Mouse (Mus musculus) ES-E14 (cell line): ENCODE measurements at regions not wholly inside any gene's neighbourhood (a gene's known extent, or its start where the extent isn't known, plus 50 kb on each side); places are given as distances from the start of the nearest gene placed in this dataset.

Source experiments
- DNase-seq: peaks from one replicate; pipeline ENCODE4 v3.0.0-alpha.2; 2013; ENCODE audit warnings: low read depth, low spot score
- H3K27ac ChIP-seq: 2 replicates; pipeline ENCODE4 v1.5.1; 2012; ENCODE audit warnings: low read depth, mild to moderate bottlenecking, low read length, moderate library complexity, mixed read lengths; ENCODE audit not compliant: poor library complexity, insufficient read depth, severe bottlenecking
- H3K36me3 ChIP-seq: 2 replicates; pipeline ENCODE4 v1.6.1; 2012; ENCODE audit warnings: mild to moderate bottlenecking, low read length, moderate library complexity, mixed read lengths; ENCODE audit not compliant: control insufficient read depth, poor library complexity, insufficient read depth, severe bottlenecking
- H3K4me1 ChIP-seq, 2 experiments: fragments of 150-350 bp in 1 of 2; sonication (generic) in 1 of 2; 2 replicates each; pipeline ENCODE4 v1.6.1; 2012; ENCODE audit warnings: low read length in 2 of 2, mild to moderate bottlenecking in 1 of 2, mixed read lengths in 1 of 2; ENCODE audit not compliant: control insufficient read depth in 2 of 2, insufficient read depth in 2 of 2, poor library complexity in 1 of 2
- H3K4me3 ChIP-seq, 2 experiments: fragments of 150-350 bp in 1 of 2; sonication (generic) in 1 of 2; 2 replicates each; pipeline ENCODE4 v1.5.1; 2012; ENCODE audit warnings: low read length in 2 of 2, low read depth in 1 of 2, mild to moderate bottlenecking in 1 of 2, mixed read lengths in 1 of 2; ENCODE audit not compliant: insufficient read depth in 1 of 2, poor library complexity in 1 of 2, severe bottlenecking in 1 of 2
- H3K9ac ChIP-seq: 2 replicates; pipeline ENCODE4 v1.6.1; 2012; ENCODE audit warnings: low read depth, mild to moderate bottlenecking, low read length, mixed read lengths; ENCODE audit not compliant: poor library complexity, insufficient read depth, severe bottlenecking
- H3K9me3 ChIP-seq: fragments of 150-350 bp; sonication (generic); 2 replicates; pipeline ENCODE4 v1.6.1; 2012; ENCODE audit warnings: low read depth, mild to moderate bottlenecking, low read length; ENCODE audit not compliant: control insufficient read depth, insufficient read depth
- CHD2 ChIP-seq: IDR thresholded peaks from 2 replicates; pipeline ENCODE4 v1.6.1; 2014; ENCODE audit warnings: mild to moderate bottlenecking, low read depth, low read length, inconsistent platforms
- HCFC1 ChIP-seq: IDR thresholded peaks from 2 replicates; pipeline ENCODE4 v1.6.1; 2012; ENCODE audit warnings: low read length, inconsistent platforms, borderline replicate concordance; ENCODE audit not compliant: insufficient read depth
- MAFK ChIP-seq: IDR thresholded peaks from 2 replicates; pipeline ENCODE4 v1.6.1; 2014; ENCODE audit warnings: mild to moderate bottlenecking, low read depth, low read length, inconsistent platforms; ENCODE audit not compliant: insufficient read depth
- ZC3H11A ChIP-seq: IDR thresholded peaks from 2 replicates; pipeline ENCODE4 v1.6.1; 2012; ENCODE audit warnings: low read depth, mild to moderate bottlenecking, inconsistent platforms, low read length, borderline replicate concordance
- ZNF384 ChIP-seq: IDR thresholded peaks from 2 replicates; pipeline ENCODE4 v1.6.1; 2012; ENCODE audit warnings: low read depth, low read length, inconsistent platforms
- in situ Hi-C, 2 experiments: fragments of 600-800 bp; cut with MboI; formaldehyde crosslinking; loops; one replicate each; pipeline ENCODE4 v1.15.1; 2025; ENCODE audit warnings: low sequenced_read_pairs in 2 of 2, inconsistent platforms in 1 of 2; ENCODE audit not compliant: unreplicated experiment in 2 of 2

GRCm38 (mm10) chr13:52070731-52071663 is 224.5 kb downstream of the Gadd45g start:
- DNase-seq, result no peak
- Histone ChIP-seq H3K36me3 (no peaks in the 10 kb centered on the region), H3K27ac (no peak overlapping the region), H3K4me3 (no peak overlapping the region), H3K9me3 (no peaks in the 10 kb centered on the region), H3K9ac (no peak overlapping the region), H3K4me1 (peaks cover 1 to 3% of the 10 kb centered on the region in 2 experiments; a peak in 1 of 4 replicates)
- in situ Hi-C loops, result no loop called here
- TF ChIP-seq ZC3H11A (no peak), MAFK (no peak), CHD2 (no peak), ZNF384 (no peak), HCFC1 (no peak)

GRCm38 (mm10) chr13:52077616-52078015 is 231.1 kb downstream of the Gadd45g start:
- no peak for DNase-seq
- H3K4me1 ChIP-seq, result no peaks in the 10 kb centered on the region
- no peak overlapping the region for H3K4me3 ChIP-seq
- no peak overlapping the region for H3K9ac ChIP-seq
- TF ChIP-seq ZC3H11A (no peak), ZNF384 (no peak), HCFC1 (no peak), MAFK (no peak), CHD2 (no peak)
- no peak overlapping the region for H3K27ac ChIP-seq
- in situ Hi-C loops, result no loop called here
- H3K36me3 ChIP-seq, result no peaks in the 10 kb centered on the region
- no peaks in the 10 kb centered on the region for H3K9me3 ChIP-seq

- Histone ChIP-seq H3K36me3 (no peaks in the 10 kb centered on the region), H3K4me3 (no peak overlapping the region), H3K4me1 (peaks cover 0 to 1% of the 10 kb centered on the region in 2 experiments; a peak in 1 of 4 replicates), H3K27ac (no peak overlapping the region), H3K9ac (no peak overlapping the region), H3K9me3 (no peaks in the 10 kb centered on the region)
- in situ Hi-C loops, result no loop called here
- DNase-seq, result no peak
- TF ChIP-seq ZC3H11A (no peak), HCFC1 (no peak), MAFK (no peak), ZNF384 (no peak), CHD2 (no peak)
Observed at GRCm38 (mm10) chr13:52078561-52078960, 232.1 kb downstream of the Gadd45g start.

- no peaks in the 10 kb centered on the region for H3K36me3 ChIP-seq
- H3K9me3 ChIP-seq, result no peaks in the 10 kb centered on the region
- in situ Hi-C loops, result no loop called here
- DNase-seq, result no peak
- H3K4me3 ChIP-seq, result no peak overlapping the region
- no peak overlapping the region for H3K27ac ChIP-seq
- H3K9ac ChIP-seq, result no peak overlapping the region
- TF ChIP-seq HCFC1 (no peak), ZC3H11A (no peak)
- peaks cover 0 to 3% of the 10 kb centered on the region in 2 experiments; a peak in 1 of 4 replicates for H3K4me1 ChIP-seq
Observed at GRCm38 (mm10) chr13:52079678-52080246, 233.3 kb downstream of the Gadd45g start.
